Mouse (Mus musculus): ENCODE data around the gene Ddah2.

Gene Ddah2

GRCm38 (mm10) chr17:35051156-35052086 lies 7.4 kb upstream of the Ddah2 start:
- DNase-seq (ENCODE audit: low spot score): peak; percentile 79

- no peak for DNase-seq (ENCODE audit: low spot score)
These were observed 6.5 kb upstream of the Ddah2 start for GRCm38 (mm10) chr17:35052271-35052798.

GRCm38 (mm10) chr17:35055691-35056495 lies 2.9 kb upstream of the Ddah2 start:
- DNase-seq (ENCODE audit: low spot score): no peak

GRCm38 (mm10) chr17:35057090-35057489 lies 1.7 kb upstream of the Ddah2 start:
- DNase-seq (ENCODE audit: low spot score): no peak

GRCm38 (mm10) chr17:35058316-35058715 lies 519 bp upstream of the Ddah2 start:
- no peak for DNase-seq (ENCODE audit: low spot score)

- DNase-seq (ENCODE audit: low spot score): no peak
These were observed 1.2 kb downstream of the Ddah2 start for GRCm38 (mm10) chr17:35060071-35060470.

GRCm38 (mm10) chr17:35060737-35061297 lies 2.0 kb downstream of the Ddah2 start:
- DNase-seq (ENCODE audit: low spot score): peak; percentile 47

- no peak for DNase-seq (ENCODE audit: low spot score)
These were observed 2.5 kb downstream of the Ddah2 start for GRCm38 (mm10) chr17:35061299-35061698.

GRCm38 (mm10) chr17:35063466-35063865 lies 4.6 kb downstream of the Ddah2 start:
- no peak for DNase-seq (ENCODE audit: low spot score)

- no peak for DNase-seq (ENCODE audit: low spot score)
These were observed 5.6 kb downstream of the Ddah2 start for GRCm38 (mm10) chr17:35064378-35064877.

- DNase-seq (ENCODE audit: low spot score): peak; percentile 86
These were observed 6.4 kb downstream of the Ddah2 start, which contains the start of gene Ly6g6c for GRCm38 (mm10) chr17:35064951-35065947. Ly6g6c (plus strand) TSS chr17:35065388.

GRCm38 (mm10) chr17:35066084-35066483 lies 7.2 kb downstream of the Ddah2 start, which contains the start of gene Mpig6b:
Mpig6b (minus strand) TSS chr17:35066184.
- DNase-seq (ENCODE audit: low spot score): no peak

- peak; percentile 58 for DNase-seq (ENCODE audit: low spot score)
These were observed 9.5 kb downstream of the Ddah2 start for GRCm38 (mm10) chr17:35068213-35068914.

- DNase-seq (ENCODE audit: low spot score): peak; percentile 36
These were observed 11.9 kb downstream of the Ddah2 start for GRCm38 (mm10) chr17:35070556-35071229.

GRCm38 (mm10) chr17:35071454-35071853 lies 12.6 kb downstream of the Ddah2 start:
- DNase-seq (ENCODE audit: low spot score): no peak

- no peak for DNase-seq (ENCODE audit: low spot score)
These were observed 15.3 kb downstream of the Ddah2 start for GRCm38 (mm10) chr17:35074097-35074496.

- DNase-seq (ENCODE audit: low spot score): no peak
These were observed 17.8 kb downstream of the Ddah2 start, which contains the start of gene Ly6g6e for GRCm38 (mm10) chr17:35076507-35077176. Ly6g6e (plus strand) TSS chr17:35076902.

- no peak for DNase-seq (ENCODE audit: low spot score)
These were observed 18.4 kb downstream of the Ddah2 start for GRCm38 (mm10) chr17:35077285-35077684.

GRCm38 (mm10) chr17:35077786-35078233 lies 19.0 kb downstream of the Ddah2 start, which contains the start of gene Ly6g6d:
Ly6g6d (minus strand) TSS chr17:35078065.
- peak; percentile 62 for DNase-seq (ENCODE audit: low spot score)

All from urinary bladder, postnatal 14 days (tissue).